Mouse (Mus musculus): Measurements from ENCODE around the gene Mthfd1l.

DNA sequence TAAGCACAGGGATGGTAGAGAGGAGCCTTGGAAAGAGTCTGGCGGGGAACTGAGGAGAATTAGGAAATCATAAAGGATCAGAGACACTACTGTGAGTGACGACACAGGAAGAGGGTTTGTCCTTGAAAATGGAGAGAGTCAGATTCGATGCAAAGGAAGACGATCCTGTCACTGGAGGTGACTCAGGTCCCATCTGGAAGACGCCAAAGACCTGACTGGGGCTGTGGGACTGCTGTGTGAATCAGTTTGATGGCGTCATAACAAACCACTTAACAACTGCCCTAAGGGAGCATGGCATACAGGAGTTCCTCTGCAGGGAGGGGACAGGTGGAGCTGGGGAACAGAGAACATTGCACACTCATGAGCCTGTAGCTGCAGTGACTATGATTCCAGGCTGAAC lies 30.6 kb upstream of the Mthfd1l start:
- TF ChIP-seq POLR2A (IDR thresholded peaks at IDR 0.05; ENCODE audit: borderline replicate concordance, insufficient read depth, low read length) = no peak
- TF ChIP-seq CTCF (IDR thresholded peaks at IDR 0.05; ENCODE audit: borderline replicate concordance, insufficient read depth, low read depth, low read length) = no peak
